Mouse (Mus musculus): ENCODE data around the gene Eya2. TPM values are rescaled to one million over a fixed set of nuclear protein-coding genes. Genes with fewer than 3 reads are reported as not detected.

Gene Eya2
- polyA plus RNA-seq, 1 experiment from 2014 or later = 15.5 TPM

DNA sequence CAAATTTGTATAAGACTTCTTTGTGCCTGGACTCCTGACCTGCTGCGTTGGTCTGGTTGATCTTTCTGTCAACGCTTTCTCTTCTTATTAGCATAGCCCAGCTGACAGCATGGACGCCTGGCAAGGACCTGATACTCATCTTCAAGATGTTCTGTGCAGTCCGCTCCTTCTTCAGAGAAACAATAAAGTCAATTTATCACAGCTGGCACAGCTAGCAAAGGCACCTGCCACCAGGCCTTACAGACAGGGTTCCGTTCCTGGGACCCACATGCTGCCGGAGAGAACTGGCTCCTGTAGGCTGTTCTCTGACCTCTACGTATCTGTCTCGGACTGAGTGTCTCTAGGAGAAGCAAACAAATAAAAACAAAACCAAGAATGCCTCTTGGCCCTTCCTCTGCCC lies 11.8 kb upstream of the Eya2 start:
- H3K4me1 ChIP-seq (replicated peaks; ENCODE audit: control insufficient read depth, insufficient read depth) = no peaks in the 10 kb centered on the region
- no peak overlapping the region for H3K9ac ChIP-seq (ENCODE audit: low read length)
- no peak overlapping the region for H3K4me3 ChIP-seq (ENCODE audit: low read depth, low read length)
- no peak overlapping the region for H3K4me2 ChIP-seq (replicated peaks; ENCODE audit: low read depth)
- ATAC-seq (ENCODE audit: low FRiP score, low TSS enrichment) = no peak
- DNase-seq (ENCODE audit: low spot score) = no peak
- TF ChIP-seq EP300 (optimal IDR thresholded peaks at IDR 0.05) = no peak
- TF ChIP-seq CTCF (IDR thresholded peaks at IDR 0.05; ENCODE audit: low read depth) = no peak
- H3K9me3 ChIP-seq (ENCODE audit: control insufficient read depth, low read length) = no peaks in the 10 kb centered on the region
- no peaks in the 10 kb centered on the region for H3K36me3 ChIP-seq (ENCODE audit: control insufficient read depth, insufficient read depth, low read length)
- WGBS = 58% methylated on average over 8 of the region's 8 CpGs
- no peak overlapping the region for H3K27ac ChIP-seq (replicated peaks)
- no peaks in the 10 kb centered on the region for H3K27me3 ChIP-seq (ENCODE audit: control insufficient read depth, insufficient read depth, low read length)

DNA sequence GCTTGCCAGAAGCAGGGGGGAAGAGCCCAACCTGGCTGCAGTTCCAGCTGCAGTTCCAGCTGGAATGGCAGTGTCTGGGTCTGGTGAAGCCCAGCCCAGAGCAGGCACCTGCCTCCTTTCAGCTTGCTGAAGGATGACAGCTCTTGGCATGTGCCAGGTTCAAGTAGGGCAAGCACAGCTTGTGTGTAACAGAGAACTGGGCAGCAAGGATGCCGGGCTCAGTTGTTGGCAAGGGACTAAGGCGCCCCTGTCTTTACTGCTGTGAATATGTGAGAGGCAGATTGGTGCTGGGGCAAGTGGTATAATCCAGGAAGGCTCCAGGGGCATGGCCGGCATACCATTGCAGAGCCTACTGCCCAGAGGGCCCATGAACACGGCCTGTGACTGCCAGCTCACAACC lies 11.3 kb upstream of the Eya2 start:
- Histone ChIP-seq H3K4me2 (replicated peaks; ENCODE audit: low read depth) (no peak overlapping the region), H3K36me3 (ENCODE audit: control insufficient read depth, insufficient read depth, low read length) (no peaks in the 10 kb centered on the region), H3K27ac (replicated peaks) (no peak overlapping the region), H3K27me3 (ENCODE audit: control insufficient read depth, insufficient read depth, low read length) (no peaks in the 10 kb centered on the region), H3K9ac (ENCODE audit: low read length) (no peak overlapping the region), H3K9me3 (ENCODE audit: control insufficient read depth, low read length) (no peaks in the 10 kb centered on the region), H3K4me1 (replicated peaks; ENCODE audit: control insufficient read depth, insufficient read depth) (no peaks in the 10 kb centered on the region), H3K4me3 (ENCODE audit: low read depth, low read length) (no peak overlapping the region)
- WGBS = 65% methylated on average over 4 of the region's 4 CpGs
- DNase-seq (ENCODE audit: low spot score) = peak; percentile 12
- no peak for ATAC-seq (ENCODE audit: low FRiP score, low TSS enrichment)
- no peak for TF ChIP-seq CTCF (IDR thresholded peaks at IDR 0.05; ENCODE audit: low read depth)
- no peak for TF ChIP-seq EP300 (optimal IDR thresholded peaks at IDR 0.05)

GRCm38 (mm10) chr2:165584563-165584962 lies 10.3 kb upstream of the Eya2 start:
- no peak overlapping the region for H3K27ac ChIP-seq (replicated peaks)
- no peak overlapping the region for H3K4me3 ChIP-seq (ENCODE audit: low read depth, low read length)
- TF ChIP-seq CTCF (IDR thresholded peaks at IDR 0.05; ENCODE audit: low read depth) (no peak), EP300 (optimal IDR thresholded peaks at IDR 0.05) (no peak)
- DNase-seq (ENCODE audit: low spot score) (no peak), ATAC-seq (ENCODE audit: low FRiP score, low TSS enrichment) (no peak)
- H3K9ac ChIP-seq (ENCODE audit: low read length) = no peak overlapping the region
- no peaks in the 10 kb centered on the region for H3K36me3 ChIP-seq (ENCODE audit: control insufficient read depth, insufficient read depth, low read length)
- no peaks in the 10 kb centered on the region for H3K4me1 ChIP-seq (replicated peaks; ENCODE audit: control insufficient read depth, insufficient read depth)
- no peak overlapping the region for H3K4me2 ChIP-seq (replicated peaks; ENCODE audit: low read depth)
- H3K9me3 ChIP-seq (ENCODE audit: control insufficient read depth, low read length) = no peaks in the 10 kb centered on the region
- WGBS = 81% methylated on average over 3 of the region's 3 CpGs
- no peaks in the 10 kb centered on the region for H3K27me3 ChIP-seq (ENCODE audit: control insufficient read depth, insufficient read depth, low read length)

GRCm38 (mm10) chr2:165590742-165591141 lies 4.1 kb upstream of the Eya2 start:
- Histone ChIP-seq H3K4me1 (replicated peaks; ENCODE audit: control insufficient read depth, insufficient read depth) (no peaks in the 10 kb centered on the region), H3K4me2 (replicated peaks; ENCODE audit: low read depth) (no peak overlapping the region), H3K27me3 (ENCODE audit: control insufficient read depth, insufficient read depth, low read length) (no peaks in the 10 kb centered on the region), H3K9ac (ENCODE audit: low read length) (no peak overlapping the region), H3K27ac (replicated peaks) (no peak overlapping the region), H3K36me3 (ENCODE audit: control insufficient read depth, insufficient read depth, low read length) (no peaks in the 10 kb centered on the region), H3K9me3 (ENCODE audit: control insufficient read depth, low read length) (no peaks in the 10 kb centered on the region), H3K4me3 (ENCODE audit: low read depth, low read length) (no peak overlapping the region)
- WGBS = 87% methylated on average over 16 of the region's 16 CpGs
- TF ChIP-seq EP300 (optimal IDR thresholded peaks at IDR 0.05) (no peak), CTCF (IDR thresholded peaks at IDR 0.05; ENCODE audit: low read depth) (no peak)
- no peak for ATAC-seq (ENCODE audit: low FRiP score, low TSS enrichment)
- no peak for DNase-seq (ENCODE audit: low spot score)

- ATAC-seq (ENCODE audit: low FRiP score, low TSS enrichment) (no peak), DNase-seq (ENCODE audit: low spot score) (peak; percentile 33)
- TF ChIP-seq CTCF (IDR thresholded peaks at IDR 0.05; ENCODE audit: low read depth) (peak; percentile 61), EP300 (optimal IDR thresholded peaks at IDR 0.05) (no peak)
- Histone ChIP-seq H3K27me3 (ENCODE audit: control insufficient read depth, insufficient read depth, low read length) (no peaks in the 10 kb centered on the region), H3K4me1 (replicated peaks; ENCODE audit: control insufficient read depth, insufficient read depth) (no peaks in the 10 kb centered on the region), H3K4me3 (ENCODE audit: low read depth, low read length) (no peak overlapping the region), H3K9me3 (ENCODE audit: control insufficient read depth, low read length) (no peaks in the 10 kb centered on the region), H3K9ac (ENCODE audit: low read length) (no peak overlapping the region), H3K27ac (replicated peaks) (no peak overlapping the region), H3K36me3 (ENCODE audit: control insufficient read depth, insufficient read depth, low read length) (no peaks in the 10 kb centered on the region), H3K4me2 (replicated peaks; ENCODE audit: low read depth) (no peak overlapping the region)
- 84% methylated on average over 2 of the region's 2 CpGs for WGBS
These were observed 1.1 kb upstream of the Eya2 start for GRCm38 (mm10) chr2:165593763-165594162.

DNA sequence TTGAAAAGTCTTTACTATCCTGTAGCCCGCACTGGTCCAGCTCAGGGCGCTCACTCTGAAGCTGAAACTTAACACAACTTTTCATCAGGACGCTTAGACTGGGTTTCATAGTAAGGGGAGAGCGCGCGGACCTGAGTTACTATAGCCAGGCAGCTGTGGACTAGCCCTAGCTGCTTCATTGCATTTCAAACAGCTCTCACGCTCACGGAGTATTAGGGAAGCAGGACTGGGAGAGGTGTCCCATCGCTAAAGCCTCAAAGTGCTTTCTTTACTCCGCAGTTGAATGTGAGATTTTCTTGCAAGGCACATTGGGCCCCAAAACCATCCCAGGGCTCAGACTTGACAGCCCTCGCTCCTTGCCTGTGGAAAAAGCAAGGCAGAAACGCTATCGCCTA lies 841 bp downstream of the Eya2 start:
- no peak for ATAC-seq (ENCODE audit: low FRiP score, low TSS enrichment)
- peak overlapping the region; percentile 55 for H3K4me3 ChIP-seq (ENCODE audit: low read depth, low read length)
- peak overlapping the region; percentile 74 for H3K4me2 ChIP-seq (replicated peaks; ENCODE audit: low read depth)
- H3K9me3 ChIP-seq (ENCODE audit: control insufficient read depth, low read length) = no peaks in the 10 kb centered on the region
- peak overlapping the region; percentile 67; the same call in 1 of the 2 replicates for H3K9ac ChIP-seq (ENCODE audit: low read length)
- no peak overlapping the region for H3K27ac ChIP-seq (replicated peaks)
- TF ChIP-seq EP300 (optimal IDR thresholded peaks at IDR 0.05) (no peak), CTCF (IDR thresholded peaks at IDR 0.05; ENCODE audit: low read depth) (no peak)
- H3K36me3 ChIP-seq (ENCODE audit: control insufficient read depth, insufficient read depth, low read length) = no peaks in the 10 kb centered on the region
- H3K27me3 ChIP-seq (ENCODE audit: control insufficient read depth, insufficient read depth, low read length) = no peaks in the 10 kb centered on the region
- DNase-seq (ENCODE audit: low spot score) = no peak
- WGBS = 10% methylated on average over 13 of the region's 13 CpGs
- no peaks in the 10 kb centered on the region for H3K4me1 ChIP-seq (replicated peaks; ENCODE audit: control insufficient read depth, insufficient read depth)
